Mouse (Mus musculus) left cerebral cortex, adult 9 months (tissue): ENCODE data around the gene Kif23.
A peak's percentile ranks its signal among the peaks of the same experiment; 100 is the strongest.

ENCODE experiments used
- DNase-seq, 2 experiments: peaks; one replicate each; pipeline ENCODE4 v3.0.0; 2022; ENCODE audit warnings: low spot score in 2 of 2

Gene Kif23

GRCm38 (mm10) chr9:61946623-61947401, at the start of gene Kif23:
Gene Kif23, minus strand, starts transcription at chr9:61946774.
- DNase-seq, result peak; percentile 67 to 93

GRCm38 (mm10) chr9:61991158-61991557, 44.6 kb upstream of the Kif23 start:
- DNase-seq, result no peak

- no peak for DNase-seq
Measured at GRCm38 (mm10) chr9:61990738-61991137, 44.2 kb upstream of the Kif23 start.

- no peak for DNase-seq
Measured at GRCm38 (mm10) chr9:61986055-61986454, 39.5 kb upstream of the Kif23 start.

GRCm38 (mm10) chr9:61985183-61985863, 38.7 kb upstream of the Kif23 start:
- peak in 1 of 2 experiments; percentile 51 for DNase-seq

- DNase-seq, result no peak
Measured at GRCm38 (mm10) chr9:61982940-61983620, 36.5 kb upstream of the Kif23 start.

- DNase-seq, result no peak
Measured at GRCm38 (mm10) chr9:61981876-61982275, 35.3 kb upstream of the Kif23 start.

- no peak for DNase-seq
Measured at GRCm38 (mm10) chr9:61979983-61980382, 33.4 kb upstream of the Kif23 start.

GRCm38 (mm10) chr9:61977258-61977945, 30.8 kb upstream of the Kif23 start:
- DNase-seq, result no peak

- DNase-seq, result no peak
Measured at GRCm38 (mm10) chr9:61972031-61972430, 25.5 kb upstream of the Kif23 start.

- DNase-seq, result no peak
Measured at GRCm38 (mm10) chr9:61971045-61971444, 24.5 kb upstream of the Kif23 start.

GRCm38 (mm10) chr9:61967357-61967756, 20.8 kb upstream of the Kif23 start:
- peak; percentile 39 to 55 for DNase-seq

GRCm38 (mm10) chr9:61965987-61966386, 19.4 kb upstream of the Kif23 start:
- no peak for DNase-seq

GRCm38 (mm10) chr9:61965411-61965930, 18.9 kb upstream of the Kif23 start:
- DNase-seq, result peak; percentile 14 to 78

GRCm38 (mm10) chr9:61963356-61963755, 16.8 kb upstream of the Kif23 start:
- no peak for DNase-seq

GRCm38 (mm10) chr9:61961181-61961580, 14.6 kb upstream of the Kif23 start:
- DNase-seq, result no peak

- DNase-seq, result no peak
Measured at GRCm38 (mm10) chr9:61960753-61961152, 14.2 kb upstream of the Kif23 start.

GRCm38 (mm10) chr9:61959921-61960569, 13.5 kb upstream of the Kif23 start:
- no peak for DNase-seq

- DNase-seq, result no peak
Measured at GRCm38 (mm10) chr9:61954707-61955106, 8.1 kb upstream of the Kif23 start.

- no peak for DNase-seq
Measured at GRCm38 (mm10) chr9:61952241-61952640, 5.7 kb upstream of the Kif23 start.
